Mouse (Mus musculus) liver, postnatal 0 days (tissue): ENCODE data around the gene Plpp1. TPM values are rescaled to one million over a fixed set of nuclear protein-coding genes. Genes with fewer than 3 reads are reported as not detected.

Source experiments
- ATAC-seq: fragments of 200-750 bp; cut with Nextera tagmentation; 2 replicates; pipeline ENCODE4 v1.8.0; 2017; ENCODE audit warnings: mild to moderate bottlenecking, moderate library complexity
- DNase-seq: peaks from one replicate; pipeline ENCODE4 v3.0.0-alpha.2; 2016
- H3K27ac ChIP-seq: fragments of 300-500 bp; sonication (generic); 2 replicates; pipeline ENCODE4 v1.5.1; 2014; ENCODE audit warnings: antibody characterized with exemption, moderate library complexity, mild to moderate bottlenecking, low read depth
- H3K27me3 ChIP-seq: fragments of 300-500 bp; sonication (generic); 2 replicates; pipeline ENCODE4 v1.6.1; 2014; ENCODE audit warnings: low read length, control low read depth, mixed read lengths; ENCODE audit not compliant: insufficient read depth
- H3K36me3 ChIP-seq: fragments of 300-500 bp; sonication (generic); replicated peaks from 2 replicates; pipeline ENCODE4 v1.6.1; 2014; ENCODE audit warnings: mild to moderate bottlenecking, control low read depth, low read length, moderate library complexity, mixed read lengths; ENCODE audit not compliant: insufficient read depth
- H3K4me1 ChIP-seq: fragments of 300-500 bp; sonication (generic); 2 replicates; pipeline ENCODE4 v1.6.1; 2014; ENCODE audit warnings: antibody characterized with exemption, mild to moderate bottlenecking, control low read depth; ENCODE audit not compliant: insufficient read depth
- H3K4me2 ChIP-seq: fragments of 300-500 bp; sonication (generic); 2 replicates; pipeline ENCODE4 v1.6.1; 2014; ENCODE audit warnings: low read depth, mild to moderate bottlenecking, low read length, moderate library complexity, mixed read lengths
- H3K4me3 ChIP-seq: fragments of 300-500 bp; sonication (generic); 2 replicates; pipeline ENCODE4 v1.5.1; 2014; ENCODE audit warnings: low read depth, low read length
- H3K9ac ChIP-seq: fragments of 300-500 bp; sonication (generic); replicated peaks from 2 replicates; pipeline ENCODE4 v1.6.1; 2014; ENCODE audit warnings: mild to moderate bottlenecking, moderate library complexity
- H3K9me3 ChIP-seq: fragments of 300-500 bp; sonication (generic); 2 replicates; pipeline ENCODE4 v1.6.1; 2016; ENCODE audit warnings: mild to moderate bottlenecking, control low read depth, low read length, mixed read lengths
- CTCF ChIP-seq: sonication (generic); IDR thresholded peaks from 2 replicates; pipeline ENCODE4 v1.5.1; 2016; ENCODE audit warnings: antibody characterized with exemption, low read depth
- EP300 ChIP-seq: IDR thresholded peaks from 2 replicates; pipeline ENCODE4 v1.6.1; 2016; ENCODE audit warnings: antibody characterized with exemption, low read depth, mild to moderate bottlenecking
- WGBS: fragments of 180-500 bp; shearing (Covaris S2); extraction: QIAGEN DNeasy Blood & Tissue Kit; methylation state at CpG from one replicate; pipeline ENCODE4 v1.1.7; 2014; ENCODE audit not compliant: insufficient replicate concordance; 5-methylcytosine and 5-hydroxymethylcytosine counted together
- polyA plus RNA-seq: library from polyadenylated mRNA; unstranded; fragments of >200 nt; fragmentation: Nextera tagmentation; extraction: Ambion mirVana; gene quantifications from 2 replicates; pipeline ENCODE4 v1.2.1, GENCODE M21; 2015

Gene Plpp1
- polyA plus RNA-seq, 1 experiment from 2014 or later: 55.4 TPM

DNA sequence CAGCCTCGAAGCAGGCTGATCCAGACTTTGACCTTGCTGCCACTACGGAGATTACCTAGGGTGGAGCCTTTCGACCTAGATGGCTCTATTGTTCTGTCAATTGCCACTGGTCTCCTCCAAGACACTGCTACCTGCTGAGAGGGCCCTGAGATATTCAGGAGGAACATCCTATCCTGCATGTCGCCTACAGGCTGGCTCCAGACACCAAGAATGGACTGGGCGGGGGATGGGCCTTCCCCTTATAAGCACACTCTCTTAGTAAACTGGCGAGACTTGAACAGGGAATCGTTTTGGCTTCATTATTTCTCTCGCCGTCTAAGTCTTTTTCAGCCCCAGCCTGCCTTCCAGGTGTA is 1.7 kb upstream of the Plpp1 start:
- ATAC-seq: no peak
- Histone ChIP-seq H3K9me3 (no peaks in the 10 kb centered on the region), H3K27ac (no peak overlapping the region), H3K9ac (no peak overlapping the region), H3K4me3 (no peak overlapping the region), H3K4me2 (no peak overlapping the region), H3K4me1 (peaks cover 22% of the 10 kb centered on the region), H3K36me3 (no peaks in the 10 kb centered on the region), H3K27me3 (no peaks in the 10 kb centered on the region)
- 67% methylated on average over 9 of the region's 9 CpGs for WGBS
- TF ChIP-seq EP300: no peak
- TF ChIP-seq CTCF: no peak
- DNase-seq: no peak

DNA sequence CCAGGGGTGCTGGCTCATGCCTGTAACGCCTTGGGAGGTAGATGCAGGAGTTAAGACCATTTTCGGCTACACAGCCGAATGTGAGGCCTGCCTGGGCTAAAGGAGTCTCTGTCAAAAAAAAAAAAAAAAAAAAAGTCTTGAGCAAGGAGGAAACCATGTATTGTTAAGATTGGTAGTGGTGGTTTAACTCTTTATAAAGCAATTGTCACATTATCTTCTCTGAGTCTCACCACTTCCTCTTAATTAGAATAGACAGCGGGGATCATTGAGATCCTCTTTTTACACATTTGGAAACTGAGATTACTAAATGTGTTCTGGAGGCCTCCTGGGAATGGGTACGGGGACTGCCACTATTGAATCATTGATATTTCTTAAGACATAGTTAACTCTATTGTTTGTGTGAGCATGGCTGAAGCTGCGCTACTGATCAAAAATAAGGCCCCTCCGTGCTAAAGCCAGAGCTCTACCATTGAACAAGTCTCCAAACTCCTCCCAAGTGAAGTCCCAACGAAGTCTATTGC is 811 bp upstream of the Plpp1 start:
- 40% methylated on average over 8 of the region's 8 CpGs for WGBS
- Histone ChIP-seq H3K36me3 (no peaks in the 10 kb centered on the region), H3K9ac (no peak overlapping the region), H3K9me3 (no peaks in the 10 kb centered on the region), H3K4me1 (peaks cover 22% of the 10 kb centered on the region), H3K4me2 (no peak overlapping the region), H3K4me3 (no peak overlapping the region), H3K27me3 (no peaks in the 10 kb centered on the region), H3K27ac (0 out of 2 replicates have a peak overlapping the region, but pooled peaks have one; percentile 22)
- TF ChIP-seq EP300 (no peak), CTCF (no peak)
- DNase-seq: no peak
- no peak for ATAC-seq

GRCm38 (mm10) chr13:112801381-112802004 is 901 bp downstream of the Plpp1 start:
- H3K36me3 ChIP-seq: peaks cover 8% of the 10 kb centered on the region
- DNase-seq: no peak
- H3K4me3 ChIP-seq: peak overlapping the region; percentile 79
- H3K9me3 ChIP-seq: no peaks in the 10 kb centered on the region
- H3K4me1 ChIP-seq: peaks cover 25% of the 10 kb centered on the region
- WGBS: 2% methylated on average over 22 of the region's 23 CpGs
- no peak for TF ChIP-seq EP300
- TF ChIP-seq CTCF: no peak
- H3K9ac ChIP-seq: peak overlapping the region; percentile 85
- H3K27me3 ChIP-seq: no peaks in the 10 kb centered on the region
- peak overlapping the region; percentile 91 for H3K4me2 ChIP-seq
- H3K27ac ChIP-seq: peak overlapping the region; percentile 78
- peak; percentile 7 for ATAC-seq

- Histone ChIP-seq H3K36me3 (peaks cover 15% of the 10 kb centered on the region), H3K27ac (0 out of 2 replicates have a peak overlapping the region, but pooled peaks have one; percentile 6), H3K9me3 (no peaks in the 10 kb centered on the region), H3K4me3 (peak overlapping the region; percentile 79), H3K4me1 (peaks cover 30% of the 10 kb centered on the region), H3K27me3 (no peaks in the 10 kb centered on the region), H3K9ac (peak overlapping the region; percentile 26; the same call in 1 of the 2 replicates), H3K4me2 (peak overlapping the region; percentile 58)
- ATAC-seq (no peak), DNase-seq (no peak)
- 95% methylated on average over 7 of the region's 7 CpGs for WGBS
- no peak for TF ChIP-seq CTCF
- no peak for TF ChIP-seq EP300
These were observed 2.5 kb downstream of the Plpp1 start for GRCm38 (mm10) chr13:112803106-112803505.

- Histone ChIP-seq H3K4me1 (peaks cover 32% of the 10 kb centered on the region), H3K27ac (0 out of 2 replicates have a peak overlapping the region, but pooled peaks have one; percentile 6), H3K4me2 (peak overlapping the region; percentile 58), H3K4me3 (no peak overlapping the region), H3K27me3 (no peaks in the 10 kb centered on the region), H3K36me3 (peaks cover 15% of the 10 kb centered on the region), H3K9ac (no peak overlapping the region), H3K9me3 (no peaks in the 10 kb centered on the region)
- DNase-seq (no peak), ATAC-seq (no peak)
- WGBS: 68% methylated on average over 4 of the region's 4 CpGs
- no peak for TF ChIP-seq EP300
- no peak for TF ChIP-seq CTCF
These were observed 3.1 kb downstream of the Plpp1 start for GRCm38 (mm10) chr13:112803661-112804060.

GRCm38 (mm10) chr13:112805529-112805928 is 4.9 kb downstream of the Plpp1 start:
- H3K4me2 ChIP-seq: no peak overlapping the region
- WGBS: 83% methylated on average over 3 of the region's 3 CpGs
- H3K36me3 ChIP-seq: peaks cover 15% of the 10 kb centered on the region
- H3K9me3 ChIP-seq: no peaks in the 10 kb centered on the region
- ATAC-seq: peak; percentile 3; the same call in 1 of the 2 replicates
- DNase-seq: no peak
- H3K27ac ChIP-seq: peak overlapping the region; percentile 76; the same call in 1 of the 2 replicates
- H3K4me1 ChIP-seq: peaks cover 42% of the 10 kb centered on the region
- H3K27me3 ChIP-seq: no peaks in the 10 kb centered on the region
- TF ChIP-seq EP300: peak; percentile 65; the same call in 1 of the 2 replicates
- TF ChIP-seq CTCF: no peak
- H3K4me3 ChIP-seq: no peak overlapping the region
- H3K9ac ChIP-seq: no peak overlapping the region
